Mouse (Mus musculus) CH12.LX (cell line): Measurements from ENCODE around the gene Depp1.

Experiments
- CTCF ChIP-seq, 2 experiments: IDR thresholded peaks in 1 of 2; conservative IDR thresholded peaks in 1 of 2; 2 replicates each; pipeline ENCODE4 v1.5.1; 2011 to 2012; ENCODE audit warnings: low read depth in 2 of 2, low read length in 2 of 2, improper control_type of control experiment in 1 of 2, inconsistent platforms in 1 of 2, mild to moderate bottlenecking in 1 of 2, moderate library complexity in 1 of 2
- MAFK ChIP-seq: IDR thresholded peaks from 2 replicates; pipeline ENCODE4 v1.6.1; 2011; ENCODE audit warnings: low read length, improper control_type of control experiment; ENCODE audit not compliant: insufficient replicate concordance
- MXI1 ChIP-seq: IDR thresholded peaks from 2 replicates; pipeline ENCODE4 v1.6.1; 2011; ENCODE audit warnings: mild to moderate bottlenecking, low read depth, low read length, improper control_type of control experiment
- POLR2A ChIP-seq: IDR thresholded peaks from 2 replicates; pipeline ENCODE4 v1.6.1; 2011; ENCODE audit warnings: low read depth, mild to moderate bottlenecking, improper control_type of control experiment, low read length
- POLR2AphosphoS2 ChIP-seq: IDR thresholded peaks from 2 replicates; pipeline ENCODE4 v1.6.1; 2011; ENCODE audit warnings: low read depth, low read length, improper control_type of control experiment
- RCOR1 ChIP-seq: conservative IDR thresholded peaks from 2 replicates; pipeline ENCODE4 v1.6.1; 2012; ENCODE audit warnings: low read depth, mild to moderate bottlenecking, inconsistent platforms, low read length, improper control_type of control experiment
- TCF12 ChIP-seq: IDR thresholded peaks from 2 replicates; pipeline ENCODE4 v1.6.1; 2014; ENCODE audit warnings: low read depth, mild to moderate bottlenecking, inconsistent platforms, low read length, improper control_type of control experiment
- ZMIZ1 ChIP-seq: IDR thresholded peaks from 2 replicates; pipeline ENCODE4 v1.6.1; 2012; ENCODE audit warnings: low read depth, mild to moderate bottlenecking, inconsistent platforms, low read length, improper control_type of control experiment

- TF ChIP-seq CTCF (conservative IDR thresholded peaks at IDR 0.05 in 1 of 2, IDR thresholded peaks at IDR 0.05 in 1 of 2; ENCODE audit: low read depth in 2 of 2, low read length in 2 of 2) (no peak), ZMIZ1 (no peak), POLR2A (no peak), RCOR1 (no peak), MXI1 (no peak), MAFK (no peak), TCF12 (no peak), POLR2AphosphoS2 (no peak)
Observed at GRCm38 (mm10) chr6:116647763-116648162, 2.6 kb upstream of the Depp1 start.
